Mouse (Mus musculus): Measurements from ENCODE around the gene Ugt1a10. TPM values are rescaled to one million over a fixed set of nuclear protein-coding genes. Genes with fewer than 3 reads are reported as not detected.
"Not testable (repeated sequence)": the region's sequence is repeated elsewhere in the genome, so short reads cannot be mapped to it uniquely, and the experiment has no call there.

The Ugt1a10 gene
- polyA plus RNA-seq, 1 experiment from 2014 or later = 0.22 TPM

DNA sequence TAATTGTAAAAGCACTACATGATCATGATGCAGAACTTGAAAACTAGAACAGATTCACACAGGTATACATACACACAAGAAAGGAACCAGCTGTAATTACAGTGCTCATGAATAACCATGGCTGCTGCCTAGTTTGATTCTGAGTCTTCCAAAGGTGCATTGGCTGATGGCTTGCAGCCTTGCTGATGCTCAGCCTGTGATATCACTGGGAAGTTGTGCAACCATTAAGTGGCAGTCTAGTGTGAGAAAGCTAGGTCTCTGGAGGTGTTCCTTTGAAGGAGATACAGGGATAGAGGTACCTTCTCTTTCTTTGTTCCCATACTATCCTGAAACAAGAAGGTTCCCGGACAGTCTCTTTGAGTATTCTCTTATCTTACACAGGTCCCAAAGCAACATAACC lies 163.9 kb downstream of the Ugt1a10 start:
- no peaks in the 10 kb centered on the region for H3K36me3 ChIP-seq
- H3K9me3 ChIP-seq = peaks cover 27% of the 10 kb centered on the region
- no peaks in the 10 kb centered on the region for H3K4me1 ChIP-seq
- H3K4me3 ChIP-seq = no peak overlapping the region
- no peaks in the 10 kb centered on the region for H3K27me3 ChIP-seq
- H3K9ac ChIP-seq = no peak overlapping the region
- H3K4me2 ChIP-seq = no peak overlapping the region
- H3K27ac ChIP-seq = no peak overlapping the region
- 19% methylated on average over 1 of the region's 1 CpGs for WGBS
- ATAC-seq (ENCODE audit: borderline replicate concordance, extremely low read depth, low FRiP score, low TSS enrichment) = no peak

DNA sequence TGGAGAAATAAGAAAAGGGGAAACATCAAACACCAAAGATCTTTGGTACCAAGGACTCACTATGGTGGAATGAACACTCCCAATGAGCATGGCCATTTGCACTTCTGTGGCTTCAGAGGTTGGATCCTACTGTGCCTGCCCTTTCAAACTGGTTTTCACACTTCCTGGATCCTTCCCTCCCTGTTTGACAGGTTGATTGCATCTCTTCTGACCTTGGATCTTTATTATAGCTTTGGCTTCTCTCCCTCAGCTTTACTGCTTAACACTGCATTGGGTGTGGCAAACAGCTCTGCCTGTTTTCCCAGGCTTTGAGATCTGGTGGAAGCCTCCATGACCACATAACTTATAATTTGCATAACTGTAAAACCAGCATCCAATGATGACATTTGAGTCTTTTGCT lies 165.1 kb downstream of the Ugt1a10 start:
- Histone ChIP-seq H3K27ac (no peak overlapping the region), H3K4me3 (no peak overlapping the region), H3K4me1 (no peaks in the 10 kb centered on the region), H3K9ac (no peak overlapping the region), H3K36me3 (no peaks in the 10 kb centered on the region), H3K27me3 (no peaks in the 10 kb centered on the region), H3K9me3 (peaks cover 17% of the 10 kb centered on the region), H3K4me2 (no peak overlapping the region)
- no peak for ATAC-seq (ENCODE audit: borderline replicate concordance, extremely low read depth, low FRiP score, low TSS enrichment)

GRCm38 (mm10) chr1:88222216-88222615 lies 167.0 kb downstream of the Ugt1a10 start:
- Histone ChIP-seq H3K4me1 (no peaks in the 10 kb centered on the region), H3K4me2 (no peak overlapping the region), H3K27me3 (no peaks in the 10 kb centered on the region), H3K36me3 (no peaks in the 10 kb centered on the region), H3K27ac (no peak overlapping the region), H3K9me3 (peaks cover 20% of the 10 kb centered on the region; the same call in 1 of the 2 replicates), H3K9ac (no peak overlapping the region), H3K4me3 (no peak overlapping the region)
- WGBS = 43% methylated on average over 2 of the region's 2 CpGs
- ATAC-seq (ENCODE audit: borderline replicate concordance, extremely low read depth, low FRiP score, low TSS enrichment) = no peak

DNA sequence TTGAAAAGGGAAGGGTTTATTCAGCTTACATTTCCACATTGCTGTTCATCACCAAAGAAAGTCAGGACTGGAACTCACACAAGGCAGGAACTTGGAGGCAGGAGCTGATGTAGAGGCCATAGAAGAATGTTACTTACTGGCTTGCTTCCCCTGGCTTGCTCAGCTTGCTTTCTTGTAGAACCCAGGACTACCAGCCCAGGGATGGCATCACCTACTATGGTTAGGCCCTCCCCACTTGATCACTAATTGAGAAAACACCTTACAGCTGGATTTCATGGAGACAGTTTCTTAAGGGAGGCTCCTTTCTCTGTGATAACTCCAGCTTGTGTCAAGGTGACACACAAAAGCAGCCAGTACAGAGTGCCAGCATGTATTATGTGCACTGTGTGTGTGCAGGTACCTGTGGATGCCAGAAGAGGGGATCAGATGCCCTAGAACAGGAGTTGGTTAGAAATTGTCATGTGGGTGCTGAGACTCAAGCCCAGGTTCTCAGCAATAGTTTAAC lies 167.9 kb downstream of the Ugt1a10 start:
- H3K36me3 ChIP-seq; H3K4me1 ChIP-seq; H3K9ac ChIP-seq; H3K27me3 ChIP-seq; H3K27ac ChIP-seq; H3K4me2 ChIP-seq; H3K4me3 ChIP-seq; ATAC-seq (ENCODE audit: borderline replicate concordance, extremely low read depth, low FRiP score, low TSS enrichment): not testable (repeated sequence)
- peaks cover 21% of the 10 kb centered on the region; the same call in 1 of the 2 replicates for H3K9me3 ChIP-seq

GRCm38 (mm10) chr1:88223591-88223990 lies 168.4 kb downstream of the Ugt1a10 start:
- no peak overlapping the region for H3K9ac ChIP-seq
- ATAC-seq (ENCODE audit: borderline replicate concordance, extremely low read depth, low FRiP score, low TSS enrichment) = no peak
- 39% methylated on average over 1 of the region's 1 CpGs for WGBS
- peaks cover 21% of the 10 kb centered on the region; the same call in 1 of the 2 replicates for H3K9me3 ChIP-seq
- H3K4me3 ChIP-seq = no peak overlapping the region
- no peaks in the 10 kb centered on the region for H3K4me1 ChIP-seq
- H3K36me3 ChIP-seq = no peaks in the 10 kb centered on the region
- H3K27ac ChIP-seq = no peak overlapping the region
- H3K27me3 ChIP-seq = no peaks in the 10 kb centered on the region
- H3K4me2 ChIP-seq = no peak overlapping the region

DNA sequence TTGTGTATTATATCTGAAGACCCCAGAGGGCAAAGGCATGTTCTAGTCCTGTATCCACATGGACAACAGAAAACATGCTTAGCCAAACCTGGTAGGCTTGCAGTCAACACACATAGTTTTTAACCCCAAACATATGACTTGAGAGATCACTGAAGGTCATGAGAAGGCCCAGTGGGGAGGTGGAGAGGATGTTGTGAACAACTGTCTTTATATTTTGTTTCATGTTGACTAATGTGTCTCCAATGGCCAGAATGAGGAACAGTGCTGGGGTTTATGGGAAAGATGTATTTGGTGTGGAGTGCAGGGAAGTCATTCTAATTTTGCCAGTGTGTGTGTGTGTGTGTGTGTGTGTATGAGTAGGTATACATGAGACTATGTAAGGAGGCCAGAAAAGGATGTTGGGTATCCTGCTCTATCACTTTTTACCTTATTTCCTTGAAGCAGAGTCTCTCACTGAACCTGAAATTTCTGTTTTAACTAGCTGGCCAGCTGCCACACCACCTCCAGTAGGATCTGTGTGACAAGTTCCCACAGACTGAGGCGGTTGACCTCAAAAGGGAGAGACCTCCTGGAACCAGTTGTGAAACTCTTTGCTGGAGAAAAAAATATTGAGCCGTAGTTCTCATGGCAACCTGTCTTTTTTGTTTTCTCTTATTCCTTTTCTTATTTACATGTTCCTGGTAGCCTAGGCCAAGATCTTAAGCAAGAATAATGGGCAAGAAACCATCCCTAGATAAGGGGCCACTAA lies 169.0 kb downstream of the Ugt1a10 start:
- Histone ChIP-seq H3K27me3 (no peaks in the 10 kb centered on the region), H3K4me3 (no peak overlapping the region), H3K27ac (no peak overlapping the region), H3K9me3 (peaks cover 21% of the 10 kb centered on the region; the same call in 1 of the 2 replicates), H3K9ac (no peak overlapping the region), H3K36me3 (no peaks in the 10 kb centered on the region), H3K4me2 (no peak overlapping the region), H3K4me1 (no peaks in the 10 kb centered on the region)
- ATAC-seq (ENCODE audit: borderline replicate concordance, extremely low read depth, low FRiP score, low TSS enrichment) = no peak
- 61% methylated on average over 2 of the region's 2 CpGs for WGBS

DNA sequence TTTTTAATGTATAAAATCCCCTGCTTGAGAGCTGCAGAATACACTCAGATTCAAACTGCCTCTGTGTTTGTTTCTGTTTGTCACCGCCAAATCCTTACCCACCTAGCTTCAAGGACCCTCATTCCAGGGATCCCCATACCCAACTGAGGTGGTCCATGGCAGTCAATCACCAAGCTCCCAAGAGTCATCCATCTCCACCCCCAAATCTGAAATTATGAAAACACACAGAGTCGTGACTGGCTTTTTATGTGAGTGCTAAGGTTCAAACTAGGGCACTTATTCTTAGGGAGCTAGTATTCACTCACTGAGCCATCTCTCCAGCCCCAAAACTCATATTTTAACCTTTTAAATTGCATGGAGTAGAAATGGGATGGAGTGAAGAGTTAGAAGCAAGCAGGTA lies 170.1 kb downstream of the Ugt1a10 start:
- H3K4me3 ChIP-seq; ATAC-seq (ENCODE audit: borderline replicate concordance, extremely low read depth, low FRiP score, low TSS enrichment); H3K36me3 ChIP-seq; H3K4me2 ChIP-seq; H3K9ac ChIP-seq; H3K27ac ChIP-seq; H3K4me1 ChIP-seq; H3K27me3 ChIP-seq: not testable (repeated sequence)
- 35% methylated on average over 2 of the region's 2 CpGs for WGBS
- H3K9me3 ChIP-seq = peaks cover 29% of the 10 kb centered on the region; the same call in 1 of the 2 replicates

- Histone ChIP-seq H3K27ac (no peak overlapping the region), H3K4me3 (no peak overlapping the region), H3K9me3 (peaks cover 29% of the 10 kb centered on the region; the same call in 1 of the 2 replicates), H3K4me2 (no peak overlapping the region), H3K27me3 (no peaks in the 10 kb centered on the region), H3K9ac (no peak overlapping the region), H3K36me3 (no peaks in the 10 kb centered on the region), H3K4me1 (no peaks in the 10 kb centered on the region)
- no peak for ATAC-seq (ENCODE audit: borderline replicate concordance, extremely low read depth, low FRiP score, low TSS enrichment)
These were observed 170.6 kb downstream of the Ugt1a10 start for GRCm38 (mm10) chr1:88225741-88226140.

DNA sequence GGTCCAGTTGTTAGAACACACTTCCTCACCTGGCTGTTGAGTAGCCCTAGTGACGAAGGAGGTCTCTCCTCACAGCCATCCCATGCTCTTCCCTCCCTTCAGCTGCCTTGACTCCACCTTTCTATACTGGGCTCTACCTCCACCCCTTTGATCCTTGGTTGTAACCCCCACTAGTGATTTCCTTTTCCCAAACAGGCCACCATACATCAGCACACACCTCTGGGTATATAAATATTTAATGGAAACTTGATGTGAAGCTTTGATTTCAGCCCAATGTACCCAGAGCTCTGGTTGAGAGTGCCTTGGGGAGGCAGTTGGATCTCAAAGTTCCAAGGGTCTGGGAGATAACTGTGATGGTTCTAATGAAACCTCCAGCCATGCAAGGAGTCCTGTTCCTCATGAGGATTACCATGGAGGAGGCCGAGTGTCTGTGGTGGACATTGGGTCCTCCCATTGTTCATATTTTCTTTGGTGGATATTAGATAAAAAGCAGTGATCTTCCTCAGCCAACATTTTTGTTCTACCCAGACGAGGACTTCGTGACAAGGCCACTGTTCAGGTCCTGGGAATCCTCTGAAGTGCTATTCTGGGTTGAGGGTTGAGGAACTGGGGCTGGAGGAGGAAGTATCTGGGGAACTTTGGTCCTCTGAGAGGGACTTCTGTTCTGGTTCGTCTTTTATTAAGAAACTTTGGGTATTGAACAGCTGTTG lies 171.6 kb downstream of the Ugt1a10 start, which contains the start of gene Mroh2a:
TSS of gene Mroh2a (plus strand) at position 317 of the 710 bp plus-strand sequence.
- Histone ChIP-seq H3K4me1 (no peaks in the 10 kb centered on the region), H3K9me3 (peaks cover 29% of the 10 kb centered on the region; the same call in 1 of the 2 replicates), H3K9ac (no peak within 1 kb of the TSS), H3K27me3 (no peaks in the 10 kb centered on the region), H3K27ac (no peak within 1 kb of the TSS), H3K36me3 (no peaks in the 10 kb centered on the region), H3K4me3 (no peak within 1 kb of the TSS), H3K4me2 (no peak within 1 kb of the TSS)
- no peak for ATAC-seq (ENCODE audit: borderline replicate concordance, extremely low read depth, low FRiP score, low TSS enrichment)
- WGBS = 44% methylated on average over 5 of the region's 5 CpGs

GRCm38 (mm10) chr1:88227482-88227881 lies 172.3 kb downstream of the Ugt1a10 start:
- H3K9me3 ChIP-seq = peaks cover 29% of the 10 kb centered on the region; the same call in 1 of the 2 replicates
- WGBS = 50% methylated on average over 2 of the region's 2 CpGs

DNA sequence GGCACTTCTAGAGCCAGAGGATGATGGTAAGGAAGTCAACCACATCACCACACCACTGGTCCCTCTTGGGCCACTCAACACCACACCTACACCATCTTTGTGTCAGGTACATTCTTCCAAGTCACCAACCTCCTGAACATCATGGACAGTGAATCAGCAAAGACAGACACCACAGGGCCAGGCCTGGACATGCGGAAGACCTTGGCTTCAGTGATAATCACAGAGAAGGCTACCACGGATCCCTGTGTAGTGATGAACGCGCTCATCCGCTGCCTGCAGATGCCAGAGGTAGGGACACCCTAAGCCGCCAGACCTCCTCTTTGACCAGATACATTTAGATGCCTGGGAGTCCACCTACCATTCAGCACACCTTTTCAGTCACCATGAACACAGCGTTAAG lies 172.9 kb downstream of the Ugt1a10 start:
- H3K27me3 ChIP-seq = no peaks in the 10 kb centered on the region
- 69% methylated on average over 7 of the region's 7 CpGs for WGBS
- H3K4me1 ChIP-seq = no peaks in the 10 kb centered on the region
- no peak overlapping the region for H3K9ac ChIP-seq
- peaks cover 33% of the 10 kb centered on the region; the same call in 1 of the 2 replicates for H3K9me3 ChIP-seq
- ATAC-seq (ENCODE audit: borderline replicate concordance, extremely low read depth, low FRiP score, low TSS enrichment) = 0 out of 2 replicates have a peak, but pooled peaks have one; percentile 4
- H3K27ac ChIP-seq = no peak overlapping the region
- no peak overlapping the region for H3K4me3 ChIP-seq
- no peak overlapping the region for H3K4me2 ChIP-seq
- H3K36me3 ChIP-seq = no peaks in the 10 kb centered on the region

More at GRCm38 (mm10) chr1:88227482-88227881, 172.3 kb downstream of the Ugt1a10 start:
- no peak overlapping the region for H3K27ac ChIP-seq
- H3K27me3 ChIP-seq = no peaks in the 10 kb centered on the region
- H3K4me3 ChIP-seq = no peak overlapping the region
- no peak overlapping the region for H3K9ac ChIP-seq
- H3K4me2 ChIP-seq = no peak overlapping the region
- H3K4me1 ChIP-seq = no peaks in the 10 kb centered on the region
- no peaks in the 10 kb centered on the region for H3K36me3 ChIP-seq
- ATAC-seq (ENCODE audit: borderline replicate concordance, extremely low read depth, low FRiP score, low TSS enrichment) = no peak

- ATAC-seq (ENCODE audit: borderline replicate concordance, extremely low read depth, low FRiP score, low TSS enrichment) = no peak
- 74% methylated on average over 3 of the region's 3 CpGs for WGBS
- no peaks in the 10 kb centered on the region for H3K4me1 ChIP-seq
These were observed 174.4 kb downstream of the Ugt1a10 start for GRCm38 (mm10) chr1:88229566-88229965.

More at GRCm38 (mm10) chr1:88229566-88229965, 174.4 kb downstream of the Ugt1a10 start:
- Histone ChIP-seq H3K36me3 (no peaks in the 10 kb centered on the region), H3K9me3 (peaks cover 39% of the 10 kb centered on the region; the same call in 1 of the 2 replicates), H3K27me3 (no peaks in the 10 kb centered on the region), H3K9ac (no peak overlapping the region), H3K4me2 (no peak overlapping the region), H3K4me3 (no peak overlapping the region), H3K27ac (no peak overlapping the region)
